Mouse (Mus musculus): ENCODE measurements around the gene Nlrp4c. TPM values are rescaled to one million over a fixed set of nuclear protein-coding genes. Genes with fewer than 3 reads are reported as not detected.
"Not testable (repeated sequence)": the region's sequence is repeated elsewhere in the genome, so short reads cannot be mapped to it uniquely, and the experiment has no call there.

Nlrp4c gene
- not detected in 2 replicates for polyA plus RNA-seq (2015; fragmentation: Nextera tagmentation; extraction: Ambion mirVana)

GRCm38 (mm10) chr7:6044861-6045260 is at the start of gene Nlrp4c:
Gene Nlrp4c (plus strand): TSS chr7:6045161.
- ATAC-seq (replicated peaks; ENCODE audit: low FRiP score, low read depth): no peak
- H3K4me3 ChIP-seq (replicated peaks; ENCODE audit: low read depth, low read length): no peak within 1 kb of the TSS
- no peaks in the 10 kb centered on the region for H3K27me3 ChIP-seq (ENCODE audit: insufficient read depth, low read length)
- H3K9me3 ChIP-seq (replicated peaks; ENCODE audit: low read length): no peaks in the 10 kb centered on the region
- H3K36me3 ChIP-seq (ENCODE audit: insufficient read depth, low read length): no peaks in the 10 kb centered on the region
- H3K9ac ChIP-seq (ENCODE audit: low read depth, low read length): no peak within 1 kb of the TSS
- no peaks in the 10 kb centered on the region for H3K4me1 ChIP-seq (replicated peaks; ENCODE audit: insufficient read depth, low read length)
- DNase-seq (ENCODE audit: low spot score): no peak
- no peak for TF ChIP-seq CTCF (IDR thresholded peaks at IDR 0.05; ENCODE audit: low read depth)
- H3K27ac ChIP-seq: no peak within 1 kb of the TSS
- no peak within 1 kb of the TSS for H3K4me2 ChIP-seq (ENCODE audit: low read length)
- WGBS: 91% methylated on average over 11 of the region's 11 CpGs

GRCm38 (mm10) chr7:6010910-6011309 is 34.1 kb upstream of the Nlrp4c start, which contains the start of gene Vmn1r65:
Gene Vmn1r65 (minus strand): TSS chr7:6011010.
- no peaks in the 10 kb centered on the region for H3K27me3 ChIP-seq (ENCODE audit: insufficient read depth, low read length)
- no peak for TF ChIP-seq CTCF (IDR thresholded peaks at IDR 0.05; ENCODE audit: low read depth)
- H3K4me1 ChIP-seq (replicated peaks; ENCODE audit: insufficient read depth, low read length): no peaks in the 10 kb centered on the region
- no peaks in the 10 kb centered on the region for H3K9me3 ChIP-seq (replicated peaks; ENCODE audit: low read length)
- DNase-seq (ENCODE audit: low spot score) (no peak), ATAC-seq (replicated peaks; ENCODE audit: low FRiP score, low read depth) (no peak)
- H3K4me2 ChIP-seq (ENCODE audit: low read length): no peak within 1 kb of the TSS
- no peak within 1 kb of the TSS for H3K4me3 ChIP-seq (replicated peaks; ENCODE audit: low read depth, low read length)
- no peak within 1 kb of the TSS for H3K27ac ChIP-seq
- 91% methylated on average over 1 of the region's 1 CpGs for WGBS
- H3K9ac ChIP-seq (ENCODE audit: low read depth, low read length): no peak within 1 kb of the TSS
- H3K36me3 ChIP-seq (ENCODE audit: insufficient read depth, low read length): no peaks in the 10 kb centered on the region

- Histone ChIP-seq H3K27ac (no peak overlapping the region), H3K4me1 (replicated peaks; ENCODE audit: insufficient read depth, low read length) (no peaks in the 10 kb centered on the region), H3K36me3 (ENCODE audit: insufficient read depth, low read length) (no peaks in the 10 kb centered on the region), H3K4me3 (replicated peaks; ENCODE audit: low read depth, low read length) (no peak overlapping the region), H3K9me3 (replicated peaks; ENCODE audit: low read length) (no peaks in the 10 kb centered on the region), H3K9ac (ENCODE audit: low read depth, low read length) (no peak overlapping the region), H3K4me2 (ENCODE audit: low read length) (no peak overlapping the region), H3K27me3 (ENCODE audit: insufficient read depth, low read length) (no peaks in the 10 kb centered on the region)
- ATAC-seq (replicated peaks; ENCODE audit: low FRiP score, low read depth): no peak
- 70% methylated on average over 3 of the region's 3 CpGs for WGBS
- no peak for DNase-seq (ENCODE audit: low spot score)
- peak; percentile 25; the same call in 1 of the 2 replicates for TF ChIP-seq CTCF (IDR thresholded peaks at IDR 0.05; ENCODE audit: low read depth)
These were observed 74.5 kb downstream of the Nlrp4c start for GRCm38 (mm10) chr7:6119501-6119900.

- ATAC-seq (replicated peaks; ENCODE audit: low FRiP score, low read depth); H3K4me3 ChIP-seq (replicated peaks; ENCODE audit: low read depth, low read length); H3K27ac ChIP-seq; H3K9ac ChIP-seq (ENCODE audit: low read depth, low read length); H3K9me3 ChIP-seq (replicated peaks; ENCODE audit: low read length); H3K36me3 ChIP-seq (ENCODE audit: insufficient read depth, low read length); H3K4me1 ChIP-seq (replicated peaks; ENCODE audit: insufficient read depth, low read length); H3K27me3 ChIP-seq (ENCODE audit: insufficient read depth, low read length); H3K4me2 ChIP-seq (ENCODE audit: low read length); DNase-seq (ENCODE audit: low spot score): not testable (repeated sequence)
- peak; percentile 14; the same call in 1 of the 2 replicates for TF ChIP-seq CTCF (IDR thresholded peaks at IDR 0.05; ENCODE audit: low read depth)
- 77% methylated on average over 2 of the region's 2 CpGs for WGBS
These were observed 75.1 kb downstream of the Nlrp4c start for GRCm38 (mm10) chr7:6120104-6120503.

GRCm38 (mm10) chr7:6121128-6121527 is 76.2 kb downstream of the Nlrp4c start:
- H3K4me1 ChIP-seq (replicated peaks; ENCODE audit: insufficient read depth, low read length); H3K4me3 ChIP-seq (replicated peaks; ENCODE audit: low read depth, low read length); H3K27me3 ChIP-seq (ENCODE audit: insufficient read depth, low read length); H3K9ac ChIP-seq (ENCODE audit: low read depth, low read length); DNase-seq (ENCODE audit: low spot score); H3K36me3 ChIP-seq (ENCODE audit: insufficient read depth, low read length); H3K27ac ChIP-seq; H3K4me2 ChIP-seq (ENCODE audit: low read length); ATAC-seq (replicated peaks; ENCODE audit: low FRiP score, low read depth); H3K9me3 ChIP-seq (replicated peaks; ENCODE audit: low read length): not testable (repeated sequence)
- WGBS: 64% methylated on average over 1 of the region's 1 CpGs

DNA sequence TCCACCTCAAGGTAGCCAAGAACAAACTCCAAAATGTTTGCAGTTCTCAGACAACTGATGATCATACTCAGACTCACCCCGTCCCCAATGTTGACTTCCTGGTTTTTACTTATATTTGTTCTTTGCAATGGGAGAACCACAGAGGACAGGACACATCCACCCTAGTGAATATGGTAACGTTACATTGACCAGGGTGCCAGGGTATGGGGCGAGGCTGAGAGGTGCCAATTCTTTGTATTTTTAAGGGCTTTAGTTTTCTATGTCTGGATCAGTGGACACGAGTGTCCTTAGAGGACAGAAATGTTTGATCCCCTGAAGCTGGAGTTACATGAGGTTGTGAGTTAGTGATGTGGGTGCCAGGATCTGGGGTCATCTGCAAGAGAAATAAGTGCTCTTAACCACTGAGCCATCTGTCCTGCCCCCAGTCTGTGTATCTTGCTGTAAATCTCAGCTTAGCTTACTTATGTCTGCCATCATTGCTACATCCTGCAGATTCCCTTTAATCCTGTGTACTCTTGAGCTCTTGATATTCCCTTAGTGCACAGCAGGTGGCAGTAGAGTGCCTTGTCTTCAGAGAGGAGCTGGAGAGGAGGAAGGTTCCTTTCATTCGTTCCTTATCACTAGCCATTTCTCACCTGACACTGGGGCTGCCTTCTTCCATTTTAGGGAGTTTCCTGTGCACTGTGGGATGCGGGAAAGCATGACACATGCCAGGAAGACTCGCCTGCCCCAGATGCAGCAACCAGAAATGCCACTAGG is 81.9 kb downstream of the Nlrp4c start:
- Histone ChIP-seq H3K4me3 (replicated peaks; ENCODE audit: low read depth, low read length) (no peak overlapping the region), H3K27me3 (ENCODE audit: insufficient read depth, low read length) (no peaks in the 10 kb centered on the region), H3K4me2 (ENCODE audit: low read length) (no peak overlapping the region), H3K9ac (ENCODE audit: low read depth, low read length) (no peak overlapping the region), H3K36me3 (ENCODE audit: insufficient read depth, low read length) (peaks cover 4% of the 10 kb centered on the region; the same call in 1 of the 2 replicates), H3K4me1 (replicated peaks; ENCODE audit: insufficient read depth, low read length) (no peaks in the 10 kb centered on the region), H3K27ac (no peak overlapping the region), H3K9me3 (replicated peaks; ENCODE audit: low read length) (no peaks in the 10 kb centered on the region)
- ATAC-seq (replicated peaks; ENCODE audit: low FRiP score, low read depth) (peak; percentile 66), DNase-seq (ENCODE audit: low spot score) (peak; percentile 93)
- WGBS: 33% methylated on average over 7 of the region's 7 CpGs
- TF ChIP-seq CTCF (IDR thresholded peaks at IDR 0.05; ENCODE audit: low read depth): peak; percentile 97

Measured in kidney, postnatal 0 days (tissue).